Mouse (Mus musculus) heart, embryonic 10.5 days (tissue): ENCODE measurements at regions not wholly inside any gene's neighbourhood (a gene's known extent, or its start where the extent isn't known, plus 50 kb on each side); places are given as distances from the start of the nearest gene placed in this dataset.
A peak's percentile ranks its signal among the peaks of the same experiment; 100 is the strongest.

ENCODE experiments used
- DNase-seq: peaks from one replicate; pipeline ENCODE4 v3.0.0-alpha.2; 2017; ENCODE audit warnings: low spot score
- H3K27ac ChIP-seq: fragments of 300-500 bp; sonication (generic); 2 replicates; pipeline ENCODE4 v1.5.1; 2016; ENCODE audit warnings: mild to moderate bottlenecking
- H3K27me3 ChIP-seq: fragments of 300-500 bp; sonication (generic); 2 replicates; pipeline ENCODE4 v1.6.1; 2016; ENCODE audit warnings: mild to moderate bottlenecking; ENCODE audit not compliant: poor library complexity, insufficient read depth, severe bottlenecking
- H3K36me3 ChIP-seq: fragments of 300-500 bp; sonication (generic); 2 replicates; pipeline ENCODE4 v1.6.1; 2016; ENCODE audit warnings: mild to moderate bottlenecking, moderate library complexity
- H3K4me1 ChIP-seq: fragments of 300-500 bp; sonication (generic); 2 replicates; pipeline ENCODE4 v1.6.1; 2016; ENCODE audit warnings: mild to moderate bottlenecking
- H3K4me3 ChIP-seq: fragments of 300-500 bp; sonication (generic); 2 replicates; pipeline ENCODE4 v1.5.1; 2016; ENCODE audit warnings: mild to moderate bottlenecking, moderate library complexity
- H3K9me3 ChIP-seq: fragments of 300-500 bp; sonication (generic); 2 replicates; pipeline ENCODE4 v1.6.1; 2016; ENCODE audit warnings: mild to moderate bottlenecking, moderate library complexity
- WGBS: fragments of 180-500 bp; shearing (Covaris S2); methylation state at CpG from one replicate; pipeline ENCODE4 v1.1.7; 2016; 5-methylcytosine and 5-hydroxymethylcytosine counted together

DNA sequence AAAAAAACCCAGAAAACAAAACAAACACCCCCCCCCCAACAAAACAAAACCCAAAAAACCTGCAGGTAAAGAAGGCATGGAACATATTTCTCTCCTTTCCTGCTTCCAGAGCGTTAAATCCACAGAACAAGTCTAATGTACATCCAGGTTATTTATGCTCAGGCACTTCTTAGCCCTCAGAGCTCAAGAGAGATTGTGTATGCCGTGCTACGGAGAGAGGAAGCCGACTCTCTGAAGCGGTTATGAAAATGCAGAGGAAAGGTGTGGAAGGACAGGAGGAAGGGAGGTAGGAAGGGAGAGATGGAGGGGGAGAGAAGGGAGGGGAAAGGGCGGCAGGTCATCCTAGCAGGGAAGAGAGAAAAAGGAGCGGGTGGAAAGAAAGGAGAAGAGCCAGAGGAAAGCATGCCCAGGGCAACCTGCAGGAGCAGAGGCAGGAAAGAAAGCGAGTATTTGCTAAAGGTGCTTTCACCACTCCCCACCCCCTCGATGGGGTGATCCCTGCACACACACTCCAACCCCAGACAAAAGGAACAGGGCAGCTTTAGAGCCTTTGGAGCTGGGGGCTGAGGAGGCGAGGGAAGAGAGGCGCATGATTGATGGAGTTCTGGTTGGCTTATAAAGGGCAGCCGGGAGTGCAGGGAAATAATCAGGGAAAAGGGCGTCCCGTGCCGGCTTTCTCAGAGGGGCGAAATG, 327.9 kb downstream of the Gm10295 start:
- peaks cover 4% of the 10 kb centered on the region; the same call in 1 of the 2 replicates for H3K36me3 ChIP-seq
- peaks cover 9% of the 10 kb centered on the region for H3K27me3 ChIP-seq
- H3K4me1 ChIP-seq: peaks cover 19% of the 10 kb centered on the region
- 9% methylated on average over 16 of the region's 16 CpGs for WGBS
- no peak for DNase-seq
- H3K27ac ChIP-seq: peak overlapping the region; percentile 84
- no peaks in the 10 kb centered on the region; the same call in 1 of the 2 replicates for H3K9me3 ChIP-seq
- peak overlapping the region; percentile 53 for H3K4me3 ChIP-seq
